Mouse (Mus musculus): ENCODE results near the gene Ivns1abp.
"Not testable (repeated sequence)": the region's sequence is repeated elsewhere in the genome, so short reads cannot be mapped to it uniquely, and the experiment has no call there.

The Ivns1abp gene

GRCm38 (mm10) chr1:151344283-151345108 lies at the start of gene Ivns1abp:
Gene Ivns1abp, plus strand, starts transcription at chr1:151344477.
- peak; percentile 99 for DNase-seq

- DNase-seq, result no peak
Observed at GRCm38 (mm10) chr1:151295486-151295885, 48.8 kb upstream of the Ivns1abp start.

DNA sequence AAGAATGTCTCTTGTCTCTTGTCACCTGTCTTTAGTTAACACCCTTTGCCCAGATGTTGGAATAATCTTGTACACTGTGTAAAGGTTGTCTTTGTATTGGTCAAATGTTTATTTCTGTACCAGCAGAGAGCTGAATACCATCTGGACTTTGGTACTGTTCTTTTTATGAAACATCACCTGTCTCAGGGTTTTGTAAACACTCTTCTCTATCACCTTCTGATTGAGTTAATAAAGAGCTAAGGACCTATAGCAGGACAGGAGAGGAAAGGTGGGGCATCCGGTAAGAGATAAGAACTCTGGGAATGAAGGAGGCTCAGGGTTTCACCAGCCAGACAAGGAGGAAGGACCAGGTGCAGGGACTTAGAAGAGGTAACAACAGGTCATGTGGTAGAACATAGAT lies 47.7 kb upstream of the Ivns1abp start:
- DNase-seq, result no peak

GRCm38 (mm10) chr1:151297025-151297424 lies 47.3 kb upstream of the Ivns1abp start:
- DNase-seq, result no peak

GRCm38 (mm10) chr1:151297596-151297995 lies 46.7 kb upstream of the Ivns1abp start:
- DNase-seq, result no peak

DNA sequence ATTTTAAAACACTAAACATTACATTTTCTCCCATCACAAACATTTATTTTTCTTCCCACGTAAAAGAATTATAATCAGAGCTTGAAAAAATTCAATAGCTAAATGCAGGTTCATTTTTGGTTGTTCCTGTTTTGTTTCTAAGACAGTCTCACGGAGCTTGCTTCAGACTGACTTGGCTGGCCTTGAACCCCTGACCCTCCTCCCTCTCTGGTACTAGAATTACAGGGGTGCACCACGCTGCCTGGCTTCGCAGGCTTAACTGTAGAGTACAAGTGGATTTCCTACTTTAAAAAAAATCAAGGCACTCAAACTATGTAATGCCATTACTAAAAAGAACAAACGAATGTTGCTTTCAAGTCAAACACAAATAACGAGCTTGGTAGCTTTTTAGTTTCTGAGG lies 42.8 kb upstream of the Ivns1abp start:
- DNase-seq, result no peak

GRCm38 (mm10) chr1:151301904-151302303 lies 42.4 kb upstream of the Ivns1abp start:
- DNase-seq, result no peak

- no peak for DNase-seq
Observed at GRCm38 (mm10) chr1:151303265-151303664, 41.0 kb upstream of the Ivns1abp start.

DNA sequence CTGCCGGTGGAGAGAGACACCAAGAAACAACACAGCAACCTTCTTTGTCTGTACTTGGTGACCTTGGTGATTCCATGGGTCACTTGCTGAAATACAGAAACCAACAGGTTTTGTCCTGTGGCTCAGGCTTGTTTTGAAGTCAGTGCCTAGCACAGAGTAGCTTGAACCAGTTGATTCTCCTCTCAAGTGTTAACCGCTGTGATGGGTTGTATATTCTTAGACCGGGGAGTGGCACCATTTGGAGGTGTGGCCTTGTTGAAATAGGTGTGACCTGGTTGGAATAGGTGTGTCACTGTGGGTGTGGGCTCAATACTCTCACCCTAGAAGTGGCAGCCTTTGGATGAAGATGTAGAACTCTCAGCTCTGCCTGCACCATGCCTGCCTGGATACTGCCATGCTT lies 39.3 kb upstream of the Ivns1abp start:
- not testable (repeated sequence) for DNase-seq

GRCm38 (mm10) chr1:151307059-151307458 lies 37.2 kb upstream of the Ivns1abp start:
- DNase-seq, result no peak

- DNase-seq, result no peak
Observed at GRCm38 (mm10) chr1:151307821-151308220, 36.5 kb upstream of the Ivns1abp start.

DNA sequence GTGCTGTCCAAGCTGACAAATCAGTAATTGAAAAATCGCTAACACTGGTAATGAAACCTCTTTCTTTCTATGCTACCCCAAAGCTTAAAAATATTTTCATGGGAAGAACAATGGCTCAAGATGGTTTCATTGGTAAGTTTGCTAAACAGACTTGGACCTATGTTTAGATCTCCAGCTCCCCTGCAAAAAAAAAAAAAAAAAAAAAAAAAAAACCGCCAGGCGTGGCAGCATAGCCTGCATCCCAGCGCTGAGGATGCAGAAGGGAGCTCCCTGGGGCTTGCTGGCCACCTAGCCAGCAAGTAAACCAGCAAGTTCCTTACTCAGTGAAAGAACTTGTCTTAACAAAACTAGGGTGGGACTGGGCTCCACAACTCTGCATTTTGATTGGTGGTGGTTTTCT lies 35.8 kb upstream of the Ivns1abp start:
- DNase-seq, result no peak

- DNase-seq, result no peak
Observed at GRCm38 (mm10) chr1:151310511-151310910, 33.8 kb upstream of the Ivns1abp start.

GRCm38 (mm10) chr1:151311379-151311778 lies 32.9 kb upstream of the Ivns1abp start:
- DNase-seq, result no peak

GRCm38 (mm10) chr1:151319267-151319666 lies 25.0 kb upstream of the Ivns1abp start:
- DNase-seq, result no peak

GRCm38 (mm10) chr1:151320408-151320807 lies 23.9 kb upstream of the Ivns1abp start:
- DNase-seq, result no peak

GRCm38 (mm10) chr1:151325328-151325727 lies 18.9 kb upstream of the Ivns1abp start:
- DNase-seq, result no peak

GRCm38 (mm10) chr1:151328341-151329097 lies 15.8 kb upstream of the Ivns1abp start:
- DNase-seq, result no peak

GRCm38 (mm10) chr1:151329601-151330000 lies 14.7 kb upstream of the Ivns1abp start:
- no peak for DNase-seq

DNA sequence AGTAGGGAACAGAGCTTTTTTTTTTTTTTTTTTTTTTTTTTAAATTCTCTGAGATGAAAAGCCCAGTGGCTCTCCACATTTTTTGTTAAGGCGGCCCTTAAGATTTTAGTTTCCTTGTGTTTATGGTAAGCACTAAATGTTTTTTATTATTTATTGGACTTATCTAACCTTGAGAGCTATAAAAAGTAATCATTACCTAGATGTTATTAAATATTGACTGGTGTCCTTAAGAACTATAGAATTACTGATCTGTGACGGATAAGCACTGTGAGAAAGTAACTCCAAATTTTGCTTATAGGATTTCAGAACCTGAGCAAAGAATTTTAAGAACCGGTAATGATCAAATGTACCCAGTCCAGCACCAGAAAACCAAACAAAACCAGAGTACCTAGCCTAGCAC lies 11.5 kb upstream of the Ivns1abp start:
- DNase-seq, result no peak

GRCm38 (mm10) chr1:151338234-151338633 lies 6.0 kb upstream of the Ivns1abp start:
- DNase-seq, result no peak

- DNase-seq, result no peak
Observed at GRCm38 (mm10) chr1:151338941-151339340, 5.3 kb upstream of the Ivns1abp start.

DNA sequence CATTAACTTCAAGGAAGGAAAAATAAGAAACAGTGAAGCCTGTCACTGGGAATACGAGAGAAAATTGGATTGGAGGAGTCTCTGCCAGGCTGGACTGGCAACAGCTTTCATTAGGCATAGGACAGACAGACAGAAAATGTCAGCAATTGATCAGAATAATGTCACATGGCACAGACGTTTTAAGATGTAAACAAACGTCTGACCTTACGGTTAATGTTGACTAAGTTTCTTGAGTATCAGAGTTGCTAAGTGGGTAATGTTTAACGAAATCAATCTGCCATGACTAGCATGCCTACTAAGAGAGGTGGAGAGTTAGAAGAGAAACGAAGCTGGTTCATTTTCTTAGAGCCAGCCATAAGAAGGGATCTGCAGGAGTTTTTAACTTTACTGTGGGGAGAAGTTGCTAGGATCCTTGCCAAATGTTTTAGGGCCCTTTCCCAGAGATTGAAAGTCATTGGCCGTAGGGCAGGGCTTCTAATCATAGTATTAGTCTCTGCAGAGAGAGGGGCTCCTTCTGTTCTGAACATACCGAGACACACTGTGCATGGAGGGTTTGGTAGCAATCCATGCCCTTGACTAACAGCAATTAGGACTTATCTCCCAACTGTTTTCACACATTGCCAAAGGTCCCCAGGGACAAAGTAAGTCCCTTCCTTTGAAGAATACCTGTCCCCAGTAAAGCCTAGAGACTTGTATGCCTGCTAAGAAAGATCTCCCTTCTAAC lies 2.8 kb upstream of the Ivns1abp start:
- no peak for DNase-seq
